Mouse (Mus musculus) kidney, postnatal 0 days (tissue): ENCODE measurements at regions not wholly inside any gene's neighbourhood (a gene's known extent, or its start where the extent isn't known, plus 50 kb on each side); places are given as distances from the start of the nearest gene placed in this dataset.

Source experiments
- ATAC-seq: fragments of 200-750 bp; cut with Nextera tagmentation; replicated peaks from 2 replicates; pipeline ENCODE4 v1.8.0; 2017; ENCODE audit warnings: low read depth, moderate number of reproducible peaks, moderate TSS enrichment, moderate library complexity; ENCODE audit not compliant: low FRiP score
- DNase-seq: peaks from one replicate; pipeline ENCODE4 v3.0.0-alpha.2; 2016; ENCODE audit warnings: low spot score
- H3K27ac ChIP-seq: fragments of 300-500 bp; sonication (generic); 2 replicates; pipeline ENCODE4 v1.5.1; 2014; ENCODE audit warnings: mild to moderate bottlenecking
- H3K27me3 ChIP-seq: fragments of 300-500 bp; sonication (generic); 2 replicates; pipeline ENCODE4 v1.6.1; 2014; ENCODE audit warnings: low read length, mixed read lengths; ENCODE audit not compliant: insufficient read depth
- H3K36me3 ChIP-seq: fragments of 300-500 bp; sonication (generic); 2 replicates; pipeline ENCODE4 v1.6.1; 2014; ENCODE audit warnings: low read length, mixed read lengths; ENCODE audit not compliant: insufficient read depth
- H3K4me1 ChIP-seq: fragments of 300-500 bp; sonication (generic); replicated peaks from 2 replicates; pipeline ENCODE4 v1.6.1; 2014; ENCODE audit warnings: antibody characterized with exemption, low read length, mixed read lengths; ENCODE audit not compliant: insufficient read depth
- H3K4me2 ChIP-seq: fragments of 300-500 bp; sonication (generic); 2 replicates; pipeline ENCODE4 v1.6.1; 2014; ENCODE audit warnings: mild to moderate bottlenecking, low read length, moderate library complexity, mixed read lengths
- H3K4me3 ChIP-seq: fragments of 300-500 bp; sonication (generic); replicated peaks from 2 replicates; pipeline ENCODE4 v1.5.1; 2014; ENCODE audit warnings: low read depth, low read length
- H3K9ac ChIP-seq: fragments of 300-500 bp; sonication (generic); 2 replicates; pipeline ENCODE4 v1.6.1; 2014; ENCODE audit warnings: low read depth, low read length
- H3K9me3 ChIP-seq: fragments of 300-500 bp; sonication (generic); replicated peaks from 2 replicates; pipeline ENCODE4 v1.6.1; 2016; ENCODE audit warnings: low read length, inconsistent platforms, mixed read lengths
- CTCF ChIP-seq: IDR thresholded peaks from 2 replicates; pipeline ENCODE4 v1.5.1; 2016; ENCODE audit warnings: antibody characterized with exemption, low read depth, mild to moderate bottlenecking, moderate library complexity
- WGBS: fragments of 180-500 bp; shearing (Covaris S2); extraction: QIAGEN DNeasy Blood & Tissue Kit; methylation state at CpG from one replicate; pipeline ENCODE4 v1.1.7; 2014; 5-methylcytosine and 5-hydroxymethylcytosine counted together

DNA sequence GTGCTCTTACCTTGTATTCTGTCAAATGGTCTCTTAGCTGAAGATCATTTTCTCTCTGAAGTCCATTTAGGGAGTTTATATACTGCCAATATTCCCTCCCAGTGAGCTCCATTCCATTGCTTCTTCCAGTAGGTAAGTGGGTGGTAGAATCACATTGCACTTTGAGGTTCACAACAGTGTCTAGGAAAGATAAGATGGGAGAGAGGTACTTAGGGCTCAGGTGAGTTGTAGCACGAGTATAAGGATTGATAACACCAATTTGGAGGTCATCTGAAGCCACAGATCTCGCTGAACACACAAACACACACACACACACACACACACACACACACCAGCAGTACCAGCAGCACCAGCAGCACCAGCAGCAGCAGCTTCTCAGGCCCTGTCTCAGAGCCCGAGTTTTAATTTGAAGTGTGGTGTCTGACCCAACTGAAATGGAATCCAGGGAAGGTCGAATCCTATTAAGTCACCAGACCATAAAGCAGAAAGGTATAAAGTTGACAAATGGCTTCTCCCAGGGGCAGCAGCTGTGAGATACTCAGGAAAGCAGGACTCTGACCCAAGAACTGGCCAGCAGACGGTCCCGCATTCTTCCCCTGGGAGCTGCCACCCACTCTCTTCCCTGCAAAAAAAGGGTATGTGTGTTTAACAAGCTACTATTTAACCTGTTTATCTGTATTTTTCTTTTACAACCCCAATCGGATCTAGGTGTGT, 561.9 kb upstream of the Cdh11 start:
- no peaks in the 10 kb centered on the region for H3K27me3 ChIP-seq
- ATAC-seq (peak; percentile 85), DNase-seq (peak; percentile 85)
- no peaks in the 10 kb centered on the region for H3K9me3 ChIP-seq
- TF ChIP-seq CTCF, result no peak
- WGBS, result 16% methylated on average over 7 of the region's 7 CpGs
- H3K4me2 ChIP-seq, result no peak overlapping the region
- no peak overlapping the region for H3K9ac ChIP-seq
- no peaks in the 10 kb centered on the region for H3K4me1 ChIP-seq
- no peak overlapping the region for H3K4me3 ChIP-seq
- no peaks in the 10 kb centered on the region for H3K36me3 ChIP-seq
- no peak overlapping the region for H3K27ac ChIP-seq

DNA sequence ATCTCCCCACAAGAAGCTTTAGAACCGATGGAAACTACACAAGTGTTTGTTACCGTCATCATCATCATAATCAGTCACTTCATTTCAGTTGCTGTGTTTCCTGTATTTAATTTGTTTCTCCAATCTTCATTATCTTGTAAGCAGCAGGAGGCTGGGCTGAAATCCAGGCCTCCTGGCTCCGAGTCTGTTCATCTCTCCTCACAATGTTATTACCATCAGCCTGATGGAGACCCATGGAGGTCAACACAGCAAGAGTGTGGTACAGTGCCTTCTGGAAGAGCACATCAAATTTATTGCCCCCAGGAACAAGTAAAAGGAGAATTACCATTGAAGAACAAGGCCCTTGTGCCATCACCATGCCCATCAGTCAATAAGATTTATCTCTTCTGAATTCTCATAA, 576.3 kb upstream of the Cdh11 start:
- no peak for ATAC-seq
- Histone ChIP-seq H3K27me3 (no peaks in the 10 kb centered on the region), H3K27ac (no peak overlapping the region), H3K36me3 (no peaks in the 10 kb centered on the region), H3K4me2 (no peak overlapping the region), H3K9ac (no peak overlapping the region), H3K9me3 (no peaks in the 10 kb centered on the region), H3K4me3 (no peak overlapping the region), H3K4me1 (no peaks in the 10 kb centered on the region)
- no peak for TF ChIP-seq CTCF
- WGBS, result 79% methylated on average over 3 of the region's 3 CpGs
- DNase-seq, result no peak

DNA sequence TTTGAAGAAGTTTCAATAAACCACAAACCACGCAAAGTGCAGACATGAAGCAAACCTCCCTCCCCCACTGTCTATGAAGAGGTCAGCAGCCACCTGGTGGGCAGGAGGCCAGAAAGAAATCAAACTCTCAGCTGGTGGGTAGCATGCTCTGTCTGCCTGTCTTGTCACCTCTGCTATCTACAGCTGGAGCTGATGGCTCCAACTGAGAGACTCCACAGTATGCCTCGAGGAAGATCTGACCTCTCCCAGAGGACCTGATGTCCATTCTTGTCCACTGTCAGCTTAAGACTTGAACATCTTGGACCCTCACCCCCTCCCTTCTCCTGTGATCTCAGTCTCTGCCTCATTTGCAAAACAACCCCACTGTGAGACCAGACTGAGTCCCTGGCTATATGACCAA, 585.0 kb upstream of the Cdh11 start:
- WGBS, result 28% methylated on average over 2 of the region's 2 CpGs
- H3K27me3 ChIP-seq, result no peaks in the 10 kb centered on the region
- H3K27ac ChIP-seq, result no peak overlapping the region
- H3K4me2 ChIP-seq, result no peak overlapping the region
- H3K36me3 ChIP-seq, result no peaks in the 10 kb centered on the region
- H3K4me1 ChIP-seq, result no peaks in the 10 kb centered on the region
- no peaks in the 10 kb centered on the region for H3K9me3 ChIP-seq
- ATAC-seq (no peak), DNase-seq (no peak)
- H3K4me3 ChIP-seq, result no peak overlapping the region
- no peak overlapping the region for H3K9ac ChIP-seq
- TF ChIP-seq CTCF, result no peak

DNA sequence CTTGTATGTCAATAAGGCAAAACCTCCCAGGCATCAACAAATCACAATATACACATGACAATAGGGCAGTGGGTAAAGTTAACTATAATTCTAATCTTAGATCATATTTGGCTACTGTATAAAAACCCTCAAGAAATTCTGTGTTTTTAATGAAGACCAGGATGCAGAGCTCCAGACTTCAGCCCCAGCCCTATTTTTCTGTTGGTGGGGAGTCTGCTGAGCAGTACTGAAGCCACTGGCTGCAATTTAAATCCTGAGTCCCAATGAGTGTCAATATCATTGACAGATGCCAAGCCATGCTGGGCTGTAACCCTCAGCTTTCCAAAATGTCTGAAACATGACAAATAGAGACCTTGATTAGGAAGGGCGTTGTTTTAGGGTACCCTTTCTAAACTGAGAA, 587.6 kb upstream of the Cdh11 start:
- DNase-seq, result no peak
- Histone ChIP-seq H3K4me3 (no peak overlapping the region), H3K9ac (no peak overlapping the region), H3K27ac (no peak overlapping the region), H3K9me3 (no peaks in the 10 kb centered on the region), H3K36me3 (no peaks in the 10 kb centered on the region), H3K27me3 (no peaks in the 10 kb centered on the region), H3K4me2 (no peak overlapping the region), H3K4me1 (no peaks in the 10 kb centered on the region)
- ATAC-seq, result no peak
- WGBS, result 80% methylated on average over 1 of the region's 1 CpGs
- TF ChIP-seq CTCF, result no peak

DNA sequence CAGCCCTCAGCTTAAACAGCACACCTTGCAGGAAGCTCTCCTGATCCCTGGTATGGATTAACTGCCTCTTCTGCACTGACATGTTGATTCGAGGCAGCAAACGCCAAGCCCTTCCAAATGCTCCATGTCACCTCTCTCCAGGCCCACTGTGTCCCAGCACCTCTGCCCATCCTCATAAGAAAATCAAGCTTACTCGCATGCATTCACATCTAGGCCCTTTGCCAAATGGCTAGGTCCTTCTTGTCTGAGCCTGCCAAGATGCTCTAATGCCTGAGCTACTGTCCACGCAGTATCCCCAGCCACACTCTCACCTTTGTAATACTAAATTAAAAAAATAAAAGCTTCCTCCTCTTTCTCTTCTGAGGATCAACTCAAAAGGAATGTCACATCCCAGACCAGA, 588.7 kb upstream of the Cdh11 start:
- no peak for TF ChIP-seq CTCF
- no peak overlapping the region for H3K9ac ChIP-seq
- H3K4me1 ChIP-seq, result no peaks in the 10 kb centered on the region
- 71% methylated on average over 4 of the region's 4 CpGs for WGBS
- DNase-seq (no peak), ATAC-seq (no peak)
- no peaks in the 10 kb centered on the region for H3K36me3 ChIP-seq
- H3K4me3 ChIP-seq, result no peak overlapping the region
- no peak overlapping the region for H3K27ac ChIP-seq
- H3K4me2 ChIP-seq, result no peak overlapping the region
- H3K9me3 ChIP-seq, result no peaks in the 10 kb centered on the region
- H3K27me3 ChIP-seq, result no peaks in the 10 kb centered on the region

DNA sequence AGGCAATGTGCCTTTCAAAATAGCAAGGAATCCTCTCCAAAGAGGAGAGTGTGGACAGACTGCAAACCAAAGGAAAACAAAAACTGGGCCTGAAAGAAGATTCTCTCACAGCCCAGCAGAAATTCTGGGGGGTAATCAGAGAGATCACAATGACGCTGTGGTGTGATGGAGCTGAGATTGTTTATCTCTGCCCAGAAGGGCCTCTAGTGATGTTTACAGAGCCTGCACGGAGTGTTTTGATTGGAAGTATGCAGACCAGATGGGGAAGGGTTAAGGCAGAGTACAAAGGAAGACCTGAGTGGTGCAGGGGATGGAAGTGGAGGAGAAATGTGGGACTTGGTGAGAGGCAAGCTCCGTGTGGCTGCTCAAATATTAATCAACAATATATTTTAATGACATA, 593.1 kb upstream of the Cdh11 start:
- no peak for ATAC-seq
- WGBS, result 17% methylated on average over 3 of the region's 3 CpGs
- H3K36me3 ChIP-seq, result no peaks in the 10 kb centered on the region
- H3K27me3 ChIP-seq, result no peaks in the 10 kb centered on the region
- H3K4me2 ChIP-seq, result no peak overlapping the region
- H3K27ac ChIP-seq, result no peak overlapping the region
- H3K9ac ChIP-seq, result no peak overlapping the region
- H3K9me3 ChIP-seq, result no peaks in the 10 kb centered on the region
- DNase-seq, result no peak
- no peaks in the 10 kb centered on the region for H3K4me1 ChIP-seq
- TF ChIP-seq CTCF, result no peak
- no peak overlapping the region for H3K4me3 ChIP-seq

DNA sequence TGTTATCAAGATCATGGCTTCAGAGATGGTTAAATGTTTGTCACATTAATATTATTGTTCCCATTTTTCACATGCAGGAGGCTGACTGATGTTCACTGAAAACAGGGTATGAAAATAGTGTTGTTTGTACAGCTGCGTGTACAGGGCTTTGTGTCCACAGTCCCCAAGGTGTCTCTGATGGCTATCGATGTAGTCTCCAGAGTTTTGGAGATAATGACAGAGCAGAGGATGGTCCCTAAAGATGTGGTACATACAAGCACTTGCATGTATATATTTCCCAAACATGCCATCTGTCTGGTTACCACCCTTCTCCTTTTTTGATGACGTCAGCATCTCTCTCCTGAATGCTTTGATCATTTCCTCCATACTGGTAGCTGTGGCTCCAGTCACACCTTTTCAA, 596.1 kb upstream of the Cdh11 start:
- no peak for ATAC-seq
- no peak overlapping the region for H3K27ac ChIP-seq
- no peaks in the 10 kb centered on the region for H3K9me3 ChIP-seq

More for the DNA sequence above, 596.1 kb upstream of the Cdh11 start:
- TF ChIP-seq CTCF, result no peak
- DNase-seq, result no peak
- H3K27me3 ChIP-seq, result no peaks in the 10 kb centered on the region
- H3K36me3 ChIP-seq, result no peaks in the 10 kb centered on the region
- H3K4me1 ChIP-seq, result no peaks in the 10 kb centered on the region
- no peak overlapping the region for H3K4me3 ChIP-seq
- H3K9ac ChIP-seq, result no peak overlapping the region
- 47% methylated on average over 3 of the region's 3 CpGs for WGBS
- no peak overlapping the region for H3K4me2 ChIP-seq
